Mouse (Mus musculus): Measurements from ENCODE around the gene Tmem98. TPM values are rescaled to one million over a fixed set of nuclear protein-coding genes. Genes with fewer than 3 reads are reported as not detected.

Tmem98 gene
- polyA plus RNA-seq, 1 experiment from 2014 or later = 129 TPM

DNA sequence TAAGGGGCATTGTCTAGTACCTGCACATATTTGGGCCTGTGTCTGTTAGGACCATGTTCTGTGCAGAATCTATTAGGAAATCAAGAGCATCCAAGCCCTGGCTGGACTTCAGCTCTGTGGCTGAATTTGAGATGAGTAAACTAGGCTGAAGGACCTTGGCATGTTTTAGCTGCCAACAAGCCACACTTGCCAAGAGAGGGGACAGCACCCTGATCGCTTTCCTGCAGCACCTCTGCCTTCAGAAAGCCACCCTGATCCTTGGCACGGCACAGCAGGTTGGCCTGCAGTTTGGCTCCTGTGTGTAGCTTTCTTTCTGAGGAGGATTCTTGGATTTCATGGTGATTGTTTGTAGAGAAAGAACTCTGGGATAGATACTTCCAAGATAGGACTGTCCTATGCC lies 28.4 kb upstream of the Tmem98 start:
- H3K4me1 ChIP-seq (ENCODE audit: control insufficient read depth, insufficient read depth, low read length) = no peaks in the 10 kb centered on the region
- 90% methylated on average over 2 of the region's 2 CpGs for WGBS
- ATAC-seq (replicated peaks; ENCODE audit: insufficient number of reproducible peaks, low FRiP score, low TSS enrichment, low read depth) = no peak
- H3K27me3 ChIP-seq (ENCODE audit: control insufficient read depth, insufficient read depth, low read length) = no peaks in the 10 kb centered on the region
- H3K9ac ChIP-seq (replicated peaks; ENCODE audit: low read length) = no peak overlapping the region
- no peaks in the 10 kb centered on the region for H3K9me3 ChIP-seq (replicated peaks; ENCODE audit: control insufficient read depth, low read length)
- no peak for DNase-seq (ENCODE audit: low spot score)
- H3K4me3 ChIP-seq (ENCODE audit: low read depth, low read length) = no peak overlapping the region
- H3K4me2 ChIP-seq (ENCODE audit: low read depth, low read length) = no peak overlapping the region
- H3K27ac ChIP-seq (replicated peaks; ENCODE audit: low read depth, low read length) = no peak overlapping the region
- H3K36me3 ChIP-seq (replicated peaks; ENCODE audit: control insufficient read depth, insufficient read depth, low read depth, low read length) = no peaks in the 10 kb centered on the region

DNA sequence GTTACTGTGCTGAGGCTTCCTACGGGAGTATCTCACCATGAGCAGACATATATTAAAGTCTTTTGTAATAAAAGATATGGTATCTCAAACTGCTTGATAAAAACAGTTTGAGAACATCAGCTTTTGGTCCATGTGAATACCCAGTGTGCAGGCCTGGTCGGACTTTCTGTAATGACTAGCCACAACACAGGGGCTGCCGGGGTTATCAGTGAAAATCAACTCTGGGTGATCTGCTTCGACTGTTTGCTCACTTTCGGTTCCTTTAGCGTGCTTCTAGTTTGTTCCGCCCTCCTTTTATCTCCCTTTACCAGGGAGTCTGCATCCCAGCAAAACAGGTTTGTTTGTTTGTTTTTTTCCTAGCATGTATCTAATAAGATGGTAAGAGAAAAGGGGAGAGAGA lies 26.5 kb upstream of the Tmem98 start:
- Histone ChIP-seq H3K27me3 (ENCODE audit: control insufficient read depth, insufficient read depth, low read length) (no peaks in the 10 kb centered on the region), H3K27ac (replicated peaks; ENCODE audit: low read depth, low read length) (no peak overlapping the region), H3K4me3 (ENCODE audit: low read depth, low read length) (no peak overlapping the region), H3K9ac (replicated peaks; ENCODE audit: low read length) (no peak overlapping the region), H3K9me3 (replicated peaks; ENCODE audit: control insufficient read depth, low read length) (no peaks in the 10 kb centered on the region), H3K4me2 (ENCODE audit: low read depth, low read length) (no peak overlapping the region), H3K36me3 (replicated peaks; ENCODE audit: control insufficient read depth, insufficient read depth, low read depth, low read length) (no peaks in the 10 kb centered on the region), H3K4me1 (ENCODE audit: control insufficient read depth, insufficient read depth, low read length) (no peaks in the 10 kb centered on the region)
- WGBS = 79% methylated on average over 7 of the region's 7 CpGs
- ATAC-seq (replicated peaks; ENCODE audit: insufficient number of reproducible peaks, low FRiP score, low TSS enrichment, low read depth) = no peak
- no peak for DNase-seq (ENCODE audit: low spot score)

DNA sequence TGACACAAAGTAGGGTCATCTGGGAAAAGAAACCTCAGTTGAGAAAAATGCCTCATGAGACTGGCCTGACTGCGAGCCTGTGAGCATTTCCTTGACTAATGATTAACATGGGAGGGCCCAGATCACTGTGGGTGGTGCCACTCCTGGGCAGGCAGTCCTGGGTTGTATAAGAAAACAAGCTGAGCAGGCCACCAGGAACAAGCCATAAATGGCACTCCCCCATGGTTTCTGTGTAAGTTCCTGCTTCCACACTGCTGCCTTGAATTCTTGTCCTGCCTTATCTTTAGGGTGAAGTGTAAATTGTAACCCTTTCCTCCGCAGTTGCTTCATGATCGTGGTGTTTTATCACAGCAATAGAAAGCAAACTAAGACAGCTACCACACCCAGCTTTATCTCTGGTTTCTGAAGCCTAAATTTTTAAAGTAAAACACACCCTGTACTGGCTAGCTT lies 25.7 kb upstream of the Tmem98 start:
- Histone ChIP-seq H3K36me3 (replicated peaks; ENCODE audit: control insufficient read depth, insufficient read depth, low read depth, low read length) (no peaks in the 10 kb centered on the region), H3K4me1 (ENCODE audit: control insufficient read depth, insufficient read depth, low read length) (no peaks in the 10 kb centered on the region), H3K4me3 (ENCODE audit: low read depth, low read length) (no peak overlapping the region), H3K4me2 (ENCODE audit: low read depth, low read length) (no peak overlapping the region), H3K9ac (replicated peaks; ENCODE audit: low read length) (no peak overlapping the region), H3K9me3 (replicated peaks; ENCODE audit: control insufficient read depth, low read length) (no peaks in the 10 kb centered on the region), H3K27ac (replicated peaks; ENCODE audit: low read depth, low read length) (no peak overlapping the region), H3K27me3 (ENCODE audit: control insufficient read depth, insufficient read depth, low read length) (no peaks in the 10 kb centered on the region)
- no peak for ATAC-seq (replicated peaks; ENCODE audit: insufficient number of reproducible peaks, low FRiP score, low TSS enrichment, low read depth)
- DNase-seq (ENCODE audit: low spot score) = no peak
- 71% methylated on average over 3 of the region's 3 CpGs for WGBS

DNA sequence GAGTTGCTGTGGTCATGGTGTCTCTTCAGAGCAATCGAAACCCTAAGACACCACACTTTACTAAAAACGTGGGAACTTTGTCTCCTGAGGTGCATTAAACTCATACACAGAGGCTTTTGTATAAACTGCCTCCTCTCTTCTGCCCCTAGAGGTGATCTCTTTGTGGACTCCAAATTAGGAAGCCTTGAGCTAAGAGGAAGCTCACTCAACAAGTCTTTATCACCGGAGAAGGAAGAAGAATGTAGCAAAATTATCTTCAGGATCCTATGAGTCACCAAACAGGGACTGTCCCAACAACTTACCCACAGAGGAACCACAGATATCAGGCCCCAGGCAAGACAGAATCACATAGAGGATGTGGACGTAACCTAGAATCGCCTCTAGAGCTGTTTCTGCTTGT lies 24.3 kb upstream of the Tmem98 start:
- Histone ChIP-seq H3K9me3 (replicated peaks; ENCODE audit: control insufficient read depth, low read length) (no peaks in the 10 kb centered on the region), H3K4me1 (ENCODE audit: control insufficient read depth, insufficient read depth, low read length) (no peaks in the 10 kb centered on the region), H3K36me3 (replicated peaks; ENCODE audit: control insufficient read depth, insufficient read depth, low read depth, low read length) (no peaks in the 10 kb centered on the region), H3K27me3 (ENCODE audit: control insufficient read depth, insufficient read depth, low read length) (no peaks in the 10 kb centered on the region), H3K4me2 (ENCODE audit: low read depth, low read length) (no peak overlapping the region), H3K27ac (replicated peaks; ENCODE audit: low read depth, low read length) (no peak overlapping the region), H3K9ac (replicated peaks; ENCODE audit: low read length) (no peak overlapping the region), H3K4me3 (ENCODE audit: low read depth, low read length) (no peak overlapping the region)
- DNase-seq (ENCODE audit: low spot score) (no peak), ATAC-seq (replicated peaks; ENCODE audit: insufficient number of reproducible peaks, low FRiP score, low TSS enrichment, low read depth) (no peak)
- WGBS = 89% methylated on average over 5 of the region's 5 CpGs

GRCm38 (mm10) chr11:80789647-80790240 lies 20.2 kb upstream of the Tmem98 start:
- Histone ChIP-seq H3K9me3 (replicated peaks; ENCODE audit: control insufficient read depth, low read length) (no peaks in the 10 kb centered on the region), H3K4me2 (ENCODE audit: low read depth, low read length) (no peak overlapping the region), H3K27me3 (ENCODE audit: control insufficient read depth, insufficient read depth, low read length) (no peaks in the 10 kb centered on the region), H3K36me3 (replicated peaks; ENCODE audit: control insufficient read depth, insufficient read depth, low read depth, low read length) (no peaks in the 10 kb centered on the region), H3K4me1 (ENCODE audit: control insufficient read depth, insufficient read depth, low read length) (no peaks in the 10 kb centered on the region), H3K4me3 (ENCODE audit: low read depth, low read length) (no peak overlapping the region), H3K9ac (replicated peaks; ENCODE audit: low read length) (no peak overlapping the region), H3K27ac (replicated peaks; ENCODE audit: low read depth, low read length) (no peak overlapping the region)
- DNase-seq (ENCODE audit: low spot score) (no peak), ATAC-seq (replicated peaks; ENCODE audit: insufficient number of reproducible peaks, low FRiP score, low TSS enrichment, low read depth) (no peak)
- 62% methylated on average over 7 of the region's 7 CpGs for WGBS

- H3K9ac ChIP-seq (replicated peaks; ENCODE audit: low read length) = no peak overlapping the region
- ATAC-seq (replicated peaks; ENCODE audit: insufficient number of reproducible peaks, low FRiP score, low TSS enrichment, low read depth) (no peak), DNase-seq (ENCODE audit: low spot score) (no peak)
- no peak overlapping the region for H3K4me3 ChIP-seq (ENCODE audit: low read depth, low read length)
- no peak overlapping the region for H3K4me2 ChIP-seq (ENCODE audit: low read depth, low read length)
- H3K4me1 ChIP-seq (ENCODE audit: control insufficient read depth, insufficient read depth, low read length) = no peaks in the 10 kb centered on the region
- WGBS = 59% methylated on average over 3 of the region's 3 CpGs
- no peaks in the 10 kb centered on the region for H3K36me3 ChIP-seq (replicated peaks; ENCODE audit: control insufficient read depth, insufficient read depth, low read depth, low read length)
- H3K27ac ChIP-seq (replicated peaks; ENCODE audit: low read depth, low read length) = no peak overlapping the region
- H3K27me3 ChIP-seq (ENCODE audit: control insufficient read depth, insufficient read depth, low read length) = no peaks in the 10 kb centered on the region
- no peaks in the 10 kb centered on the region for H3K9me3 ChIP-seq (replicated peaks; ENCODE audit: control insufficient read depth, low read length)
These were observed 19.6 kb upstream of the Tmem98 start for GRCm38 (mm10) chr11:80790413-80790812.

GRCm38 (mm10) chr11:80791677-80792432 lies 18.1 kb upstream of the Tmem98 start:
- Histone ChIP-seq H3K9ac (replicated peaks; ENCODE audit: low read length) (no peak overlapping the region), H3K36me3 (replicated peaks; ENCODE audit: control insufficient read depth, insufficient read depth, low read depth, low read length) (no peaks in the 10 kb centered on the region), H3K9me3 (replicated peaks; ENCODE audit: control insufficient read depth, low read length) (no peaks in the 10 kb centered on the region), H3K27ac (replicated peaks; ENCODE audit: low read depth, low read length) (no peak overlapping the region), H3K4me3 (ENCODE audit: low read depth, low read length) (no peak overlapping the region), H3K4me2 (ENCODE audit: low read depth, low read length) (no peak overlapping the region), H3K27me3 (ENCODE audit: control insufficient read depth, insufficient read depth, low read length) (no peaks in the 10 kb centered on the region), H3K4me1 (ENCODE audit: control insufficient read depth, insufficient read depth, low read length) (no peaks in the 10 kb centered on the region)
- 65% methylated on average over 3 of the region's 3 CpGs for WGBS
- ATAC-seq (replicated peaks; ENCODE audit: insufficient number of reproducible peaks, low FRiP score, low TSS enrichment, low read depth) = no peak
- no peak for DNase-seq (ENCODE audit: low spot score)

- WGBS = 82% methylated on average over 4 of the region's 4 CpGs
- Histone ChIP-seq H3K9me3 (replicated peaks; ENCODE audit: control insufficient read depth, low read length) (no peaks in the 10 kb centered on the region), H3K4me2 (ENCODE audit: low read depth, low read length) (no peak overlapping the region), H3K4me3 (ENCODE audit: low read depth, low read length) (no peak overlapping the region), H3K27ac (replicated peaks; ENCODE audit: low read depth, low read length) (no peak overlapping the region), H3K27me3 (ENCODE audit: control insufficient read depth, insufficient read depth, low read length) (no peaks in the 10 kb centered on the region), H3K36me3 (replicated peaks; ENCODE audit: control insufficient read depth, insufficient read depth, low read depth, low read length) (no peaks in the 10 kb centered on the region), H3K4me1 (ENCODE audit: control insufficient read depth, insufficient read depth, low read length) (no peaks in the 10 kb centered on the region), H3K9ac (replicated peaks; ENCODE audit: low read length) (no peak overlapping the region)
- DNase-seq (ENCODE audit: low spot score) (no peak), ATAC-seq (replicated peaks; ENCODE audit: insufficient number of reproducible peaks, low FRiP score, low TSS enrichment, low read depth) (no peak)
These were observed 16.6 kb upstream of the Tmem98 start for GRCm38 (mm10) chr11:80793386-80793785.

Measured in embryonic facial prominence, embryonic 11.5 days (tissue).